In genomic region chr8:10249156-10249555, GRCm38 (mm10) we compare ENCODE assay signal across 8 mouse cellular contexts.
A peak's percentile ranks its signal among the peaks of the same experiment; 100 is the strongest.
DNase-seq lines count a peak whose midpoint lies in the region; ATAC-seq and TF ChIP-seq lines count a peak whose summit lies in the region.

No protein-coding gene starts in this region.

- H3K9me3 ChIP-seq in heart, embryonic 15.5 days (replicated peaks): no peaks in the 10 kb centered on the region
- no peaks in the 10 kb centered on the region for H3K9me3 ChIP-seq in midbrain, embryonic 12.5 days

- peak overlapping the region; percentile 12 for H3K4me3 ChIP-seq in cerebellum, adult 2 months (replicated peaks; ENCODE audit: insufficient read depth, low read depth, low read length)
- H3K4me3 ChIP-seq in heart, embryonic 15.5 days: peak overlapping the region; percentile 33
- peak overlapping the region; percentile 27 for H3K4me3 ChIP-seq in midbrain, embryonic 12.5 days

- H3K4me1 ChIP-seq in cerebellum, adult 2 months (ENCODE audit: control insufficient read depth, insufficient read depth, low read length): peaks cover 3% of the 10 kb centered on the region; the same call in 1 of the 2 replicates
- H3K4me1 ChIP-seq in heart, embryonic 15.5 days (replicated peaks): peaks cover 8% of the 10 kb centered on the region
- H3K4me1 ChIP-seq in midbrain, embryonic 12.5 days: peaks cover 9% of the 10 kb centered on the region

- peak; percentile 4 to 17 for DNase-seq in cerebellum, adult 2 months
- DNase-seq in cerebellum, adult 8-10 months: no peak
- peak; percentile 71 for DNase-seq in embryo, embryonic 10.5 days (ENCODE audit: low spot score)
- no peak for DNase-seq in kidney, adult 9 months
- DNase-seq in adrenal gland, postnatal 14 days: no peak
- no peak for DNase-seq in adrenal gland, postnatal 25 days

- TF ChIP-seq POLR2A in cerebellum, adult 2 months (IDR thresholded peaks at IDR 0.05; ENCODE audit: borderline replicate concordance, insufficient read depth, low read length): no peak

- H3K4me2 ChIP-seq in heart, embryonic 15.5 days: peak overlapping the region; percentile 66
- peak overlapping the region; percentile 56 for H3K4me2 ChIP-seq in midbrain, embryonic 12.5 days (replicated peaks)

- ATAC-seq in heart, embryonic 15.5 days (replicated peaks; ENCODE audit: insufficient number of reproducible peaks, insufficient read depth, low FRiP score, low read depth): no peak
- peak; percentile 97 for ATAC-seq in midbrain, embryonic 12.5 days (ENCODE audit: low FRiP score, low read depth)

- no peak overlapping the region for H3K27ac ChIP-seq in cerebellum, adult 2 months (ENCODE audit: insufficient read depth, low read length)
- H3K27ac ChIP-seq in heart, embryonic 15.5 days: no peak overlapping the region
- H3K27ac ChIP-seq in midbrain, embryonic 12.5 days (replicated peaks): no peak overlapping the region

- WGBS in cerebellum, adult 2 months: 2% methylated on average over 15 of the region's 15 CpGs
- WGBS in heart, embryonic 15.5 days: 4% methylated on average over 15 of the region's 15 CpGs
- WGBS in midbrain, embryonic 12.5 days: 1% methylated on average over 15 of the region's 15 CpGs

- no peaks in the 10 kb centered on the region for H3K36me3 ChIP-seq in heart, embryonic 15.5 days
- H3K36me3 ChIP-seq in midbrain, embryonic 12.5 days: no peaks in the 10 kb centered on the region

- H3K27me3 ChIP-seq in cerebellum, adult 2 months (ENCODE audit: control insufficient read depth, insufficient read depth, low read length): no peaks in the 10 kb centered on the region
- peaks cover 5% of the 10 kb centered on the region for H3K27me3 ChIP-seq in heart, embryonic 15.5 days
- peaks cover 8% of the 10 kb centered on the region; the same call in 1 of the 2 replicates for H3K27me3 ChIP-seq in midbrain, embryonic 12.5 days

- no peak overlapping the region for H3K9ac ChIP-seq in heart, embryonic 15.5 days
- H3K9ac ChIP-seq in midbrain, embryonic 12.5 days (replicated peaks): no peak overlapping the region; the same call in 1 of the 2 replicates

- TF ChIP-seq CTCF in cerebellum, adult 2 months (IDR thresholded peaks at IDR 0.05; ENCODE audit: borderline replicate concordance, insufficient read depth, low read depth, low read length): no peak

Comparison
In these comparisons a context has a peak if more than half of its experiments do, and no peak if none do; other contexts are left out.
1. DNase-seq: peak in cerebellum, adult 2 months (2 of 2) and embryo, embryonic 10.5 days (single experiment); none in cerebellum, adult 8-10 months (single experiment), kidney, adult 9 months (single experiment), adrenal gland, postnatal 14 days (single experiment) and adrenal gland, postnatal 25 days (single experiment).
2. Peak in every context shown above with its lines, with median percentiles within 50 percentile points of each other: H3K4me3 ChIP-seq.